In genomic region chr5:39824680-39825079, GRCm38 (mm10) we compare ENCODE assay signal across 16 mouse cellular contexts.
"Had no signal": no experiment of that assay in that cellular context is flagged by ENCODE, and none has a peak within 500 bp of the region (broad histone marks: within the 10 kb centered on the region; RNA-seq: fewer than 3 reads in every experiment).

No protein-coding gene starts in this region.

- H3K4me1 ChIP-seq: megakaryocyte, embryonic 14.5 days; midbrain, embryonic 13.5 days; midbrain, embryonic 15.5 days; neural tube, embryonic 12.5 days; stomach, embryonic 15.5 days had no signal

- H3K36me3 ChIP-seq: midbrain, embryonic 13.5 days; midbrain, embryonic 15.5 days; neural tube, embryonic 12.5 days; stomach, embryonic 15.5 days had no signal

- H3K9me3 ChIP-seq: megakaryocyte, embryonic 14.5 days; midbrain, embryonic 13.5 days; midbrain, embryonic 15.5 days; neural tube, embryonic 12.5 days; stomach, embryonic 15.5 days had no signal

- H3K4me3 ChIP-seq: megakaryocyte, embryonic 14.5 days; midbrain, embryonic 13.5 days; midbrain, embryonic 15.5 days; neural tube, embryonic 12.5 days; stomach, embryonic 15.5 days had no signal

- H3K9ac ChIP-seq: lung, embryonic 14.5 days; midbrain, embryonic 13.5 days; midbrain, embryonic 15.5 days; neural tube, embryonic 12.5 days; stomach, embryonic 15.5 days had no signal

- DNase-seq: lung, adult 18-20 months; lung, embryonic 14.5 days; lung, postnatal 10 days; lung, postnatal 36 days; right cerebral cortex, postnatal 14 days; thymus, adult 2 months; thymus, postnatal 25 days; thymus, postnatal 4 days had no signal

- H3K27ac ChIP-seq: macrophage; midbrain, embryonic 13.5 days; midbrain, embryonic 15.5 days; neural tube, embryonic 12.5 days; stomach, embryonic 15.5 days; stomach, postnatal 0 days had no signal

- H3K27me3 ChIP-seq: megakaryocyte, embryonic 14.5 days; midbrain, embryonic 13.5 days; midbrain, embryonic 15.5 days; neural tube, embryonic 12.5 days; stomach, embryonic 15.5 days had no signal

- ATAC-seq: midbrain, embryonic 13.5 days; midbrain, embryonic 15.5 days had no signal

- H3K4me2 ChIP-seq: lung, embryonic 14.5 days; midbrain, embryonic 11.5 days; midbrain, embryonic 13.5 days; midbrain, embryonic 15.5 days; neural tube, embryonic 12.5 days; stomach, embryonic 15.5 days had no signal
